Mouse (Mus musculus): ENCODE measurements around the gene 4930579F01Rik. TPM values are rescaled to one million over a fixed set of nuclear protein-coding genes. Genes with fewer than 3 reads are reported as not detected.
A peak's percentile ranks its signal among the peaks of the same experiment; 100 is the strongest.

4930579F01Rik gene
- polyA plus RNA-seq, 1 experiment from 2014 or later: 0.22 TPM

- H3K9ac ChIP-seq (ENCODE audit: low read length): no peak overlapping the region
- H3K4me3 ChIP-seq (ENCODE audit: low read depth, low read length): no peak overlapping the region
- no peak overlapping the region for H3K27ac ChIP-seq (replicated peaks)
- no peaks in the 10 kb centered on the region for H3K36me3 ChIP-seq (ENCODE audit: control insufficient read depth, insufficient read depth, low read length)
- TF ChIP-seq CTCF (IDR thresholded peaks at IDR 0.05; ENCODE audit: low read depth) (no peak), EP300 (optimal IDR thresholded peaks at IDR 0.05) (no peak)
- no peak overlapping the region for H3K4me2 ChIP-seq (replicated peaks; ENCODE audit: low read depth)
- 38% methylated on average over 9 of the region's 9 CpGs for WGBS
- H3K4me1 ChIP-seq (replicated peaks; ENCODE audit: control insufficient read depth, insufficient read depth): no peaks in the 10 kb centered on the region
- DNase-seq (ENCODE audit: low spot score) (no peak), ATAC-seq (ENCODE audit: low FRiP score, low TSS enrichment) (peak; percentile 49; the same call in 1 of the 2 replicates)
- no peaks in the 10 kb centered on the region for H3K27me3 ChIP-seq (ENCODE audit: control insufficient read depth, insufficient read depth, low read length)
- H3K9me3 ChIP-seq (ENCODE audit: control insufficient read depth, low read length): no peaks in the 10 kb centered on the region
These were observed 62.5 kb downstream of the 4930579F01Rik start for GRCm38 (mm10) chr3:138131168-138131567.

- H3K4me3 ChIP-seq (ENCODE audit: low read depth, low read length): no peak overlapping the region
- H3K4me2 ChIP-seq (replicated peaks; ENCODE audit: low read depth): no peak overlapping the region
These were observed 62.9 kb downstream of the 4930579F01Rik start for GRCm38 (mm10) chr3:138130692-138131091.

DNA sequence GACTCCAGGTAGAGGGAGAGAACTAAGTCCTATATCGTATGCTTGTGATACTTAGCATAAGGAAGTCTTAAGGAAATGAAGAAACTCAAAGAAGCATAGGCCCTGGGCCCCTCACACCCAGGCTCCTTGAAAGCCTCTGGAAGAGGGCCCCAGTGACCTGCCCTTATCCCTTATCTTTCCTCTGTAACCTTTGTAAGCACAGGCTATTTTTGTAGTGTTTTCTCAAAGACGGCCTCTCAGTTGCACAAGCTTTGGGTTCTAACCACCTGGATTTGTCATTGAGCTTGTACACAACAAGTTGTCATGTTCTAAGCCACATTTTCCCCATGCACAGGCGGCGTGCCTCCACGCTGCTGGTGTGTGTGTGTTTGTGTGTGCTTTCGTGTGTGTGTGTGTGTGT, 64.5 kb downstream of the 4930579F01Rik start:
- H3K9ac ChIP-seq (ENCODE audit: low read length): no peak overlapping the region
- WGBS: 69% methylated on average over 6 of the region's 6 CpGs
- H3K4me1 ChIP-seq (replicated peaks; ENCODE audit: control insufficient read depth, insufficient read depth): no peaks in the 10 kb centered on the region
- no peak for ATAC-seq (ENCODE audit: low FRiP score, low TSS enrichment)
- no peak overlapping the region for H3K4me3 ChIP-seq (ENCODE audit: low read depth, low read length)
- H3K27ac ChIP-seq (replicated peaks): no peak overlapping the region
- H3K9me3 ChIP-seq (ENCODE audit: control insufficient read depth, low read length): no peaks in the 10 kb centered on the region
- no peak overlapping the region for H3K4me2 ChIP-seq (replicated peaks; ENCODE audit: low read depth)
- TF ChIP-seq EP300 (optimal IDR thresholded peaks at IDR 0.05) (no peak), CTCF (IDR thresholded peaks at IDR 0.05; ENCODE audit: low read depth) (no peak)
- no peaks in the 10 kb centered on the region for H3K36me3 ChIP-seq (ENCODE audit: control insufficient read depth, insufficient read depth, low read length)
- DNase-seq (ENCODE audit: low spot score): no peak
- H3K27me3 ChIP-seq (ENCODE audit: control insufficient read depth, insufficient read depth, low read length): no peaks in the 10 kb centered on the region

More at GRCm38 (mm10) chr3:138130692-138131091, 62.9 kb downstream of the 4930579F01Rik start:
- no peaks in the 10 kb centered on the region for H3K36me3 ChIP-seq (ENCODE audit: control insufficient read depth, insufficient read depth, low read length)
- H3K27ac ChIP-seq (replicated peaks): no peak overlapping the region
- WGBS: 63% methylated on average over 1 of the region's 1 CpGs
- DNase-seq (ENCODE audit: low spot score) (no peak), ATAC-seq (ENCODE audit: low FRiP score, low TSS enrichment) (no peak)
- H3K9me3 ChIP-seq (ENCODE audit: control insufficient read depth, low read length): no peaks in the 10 kb centered on the region
- no peaks in the 10 kb centered on the region for H3K4me1 ChIP-seq (replicated peaks; ENCODE audit: control insufficient read depth, insufficient read depth)
- TF ChIP-seq EP300 (optimal IDR thresholded peaks at IDR 0.05): no peak
- TF ChIP-seq CTCF (IDR thresholded peaks at IDR 0.05; ENCODE audit: low read depth): no peak
- H3K27me3 ChIP-seq (ENCODE audit: control insufficient read depth, insufficient read depth, low read length): no peaks in the 10 kb centered on the region
- no peak overlapping the region for H3K9ac ChIP-seq (ENCODE audit: low read length)

DNA sequence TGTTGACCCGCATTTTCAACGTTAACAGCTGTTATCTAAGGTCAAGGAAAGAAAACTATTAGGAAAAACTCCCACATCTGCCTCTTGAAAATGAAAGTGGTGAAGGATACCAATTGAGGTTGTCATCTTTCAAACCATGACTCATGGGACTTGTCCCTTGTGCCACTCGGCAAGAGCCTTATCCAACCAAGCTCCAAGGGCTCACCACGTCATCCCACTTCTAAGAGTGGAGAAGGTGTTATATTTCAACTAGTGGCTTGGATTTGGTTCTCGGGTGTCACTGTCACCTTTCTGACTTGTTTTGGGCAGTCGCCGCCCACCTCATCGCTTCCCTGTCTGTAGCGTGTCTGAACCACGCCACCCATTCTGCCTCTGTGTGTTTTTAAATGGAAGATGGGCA, 69.8 kb downstream of the 4930579F01Rik start:
- Histone ChIP-seq H3K27ac (replicated peaks) (no peak overlapping the region), H3K4me1 (replicated peaks; ENCODE audit: control insufficient read depth, insufficient read depth) (no peaks in the 10 kb centered on the region), H3K36me3 (ENCODE audit: control insufficient read depth, insufficient read depth, low read length) (no peaks in the 10 kb centered on the region), H3K9me3 (ENCODE audit: control insufficient read depth, low read length) (no peaks in the 10 kb centered on the region), H3K4me3 (ENCODE audit: low read depth, low read length) (no peak overlapping the region), H3K9ac (ENCODE audit: low read length) (no peak overlapping the region), H3K27me3 (ENCODE audit: control insufficient read depth, insufficient read depth, low read length) (no peaks in the 10 kb centered on the region), H3K4me2 (replicated peaks; ENCODE audit: low read depth) (no peak overlapping the region)
- TF ChIP-seq EP300 (optimal IDR thresholded peaks at IDR 0.05) (no peak), CTCF (IDR thresholded peaks at IDR 0.05; ENCODE audit: low read depth) (no peak)
- no peak for DNase-seq (ENCODE audit: low spot score)
- 79% methylated on average over 10 of the region's 10 CpGs for WGBS
- no peak for ATAC-seq (ENCODE audit: low FRiP score, low TSS enrichment)

DNA sequence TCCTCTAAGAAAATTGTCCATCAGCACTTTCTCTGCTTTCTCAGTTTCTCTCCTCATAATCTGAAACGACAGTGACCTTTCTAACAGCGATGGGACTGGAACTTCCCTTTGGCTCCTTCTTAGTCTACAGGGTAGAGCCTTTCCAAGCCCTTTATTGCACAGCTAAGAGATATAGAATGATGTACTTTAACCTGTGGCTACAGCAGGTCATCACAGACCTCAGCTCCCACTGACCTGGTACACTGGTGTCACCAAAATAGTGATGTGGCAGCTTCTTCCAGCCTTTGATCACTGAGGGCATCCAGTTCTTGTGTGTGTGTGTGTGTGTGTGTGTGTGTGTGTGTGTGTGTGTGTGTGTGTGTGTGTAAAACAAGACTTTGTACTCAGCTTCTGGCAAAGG, 72.2 kb downstream of the 4930579F01Rik start:
- Histone ChIP-seq H3K4me1 (replicated peaks; ENCODE audit: control insufficient read depth, insufficient read depth) (no peaks in the 10 kb centered on the region), H3K9me3 (ENCODE audit: control insufficient read depth, low read length) (no peaks in the 10 kb centered on the region), H3K27me3 (ENCODE audit: control insufficient read depth, insufficient read depth, low read length) (no peaks in the 10 kb centered on the region), H3K4me2 (replicated peaks; ENCODE audit: low read depth) (no peak overlapping the region), H3K27ac (replicated peaks) (no peak overlapping the region), H3K9ac (ENCODE audit: low read length) (no peak overlapping the region), H3K4me3 (ENCODE audit: low read depth, low read length) (no peak overlapping the region), H3K36me3 (ENCODE audit: control insufficient read depth, insufficient read depth, low read length) (no peaks in the 10 kb centered on the region)
- ATAC-seq (ENCODE audit: low FRiP score, low TSS enrichment) (no peak), DNase-seq (ENCODE audit: low spot score) (no peak)
- TF ChIP-seq CTCF (IDR thresholded peaks at IDR 0.05; ENCODE audit: low read depth) (no peak), EP300 (optimal IDR thresholded peaks at IDR 0.05) (no peak)
- 86% methylated on average over 2 of the region's 2 CpGs for WGBS

- no peak for DNase-seq (ENCODE audit: low spot score)
- Histone ChIP-seq H3K4me2 (replicated peaks; ENCODE audit: low read depth) (no peak overlapping the region), H3K36me3 (ENCODE audit: control insufficient read depth, insufficient read depth, low read length) (no peaks in the 10 kb centered on the region), H3K27ac (replicated peaks) (no peak overlapping the region), H3K4me1 (replicated peaks; ENCODE audit: control insufficient read depth, insufficient read depth) (no peaks in the 10 kb centered on the region), H3K27me3 (ENCODE audit: control insufficient read depth, insufficient read depth, low read length) (no peaks in the 10 kb centered on the region), H3K9me3 (ENCODE audit: control insufficient read depth, low read length) (no peaks in the 10 kb centered on the region), H3K4me3 (ENCODE audit: low read depth, low read length) (no peak overlapping the region), H3K9ac (ENCODE audit: low read length) (no peak overlapping the region)
- TF ChIP-seq CTCF (IDR thresholded peaks at IDR 0.05; ENCODE audit: low read depth) (no peak), EP300 (optimal IDR thresholded peaks at IDR 0.05) (no peak)
- WGBS: 80% methylated on average over 16 of the region's 16 CpGs
- no peak for ATAC-seq (ENCODE audit: low FRiP score, low TSS enrichment)
These were observed 74.0 kb downstream of the 4930579F01Rik start for GRCm38 (mm10) chr3:138119444-138120105.
